Mouse (Mus musculus): ENCODE data around the gene Prox2. TPM values are rescaled to one million over a fixed set of nuclear protein-coding genes. Genes with fewer than 3 reads are reported as not detected.
A peak's percentile ranks its signal among the peaks of the same experiment; 100 is the strongest.
"Not testable (repeated sequence)": the region's sequence is repeated elsewhere in the genome, so short reads cannot be mapped to it uniquely, and the experiment has no call there.

Gene Prox2
- polyA plus RNA-seq, 1 experiment from 2014 or later = 2.9 TPM

GRCm38 (mm10) chr12:85150321-85151001 lies 39.9 kb upstream of the Prox2 start:
- H3K27me3 ChIP-seq (ENCODE audit: control insufficient read depth, insufficient read depth, low read length) = no peaks in the 10 kb centered on the region; the same call in 1 of the 2 replicates
- H3K27ac ChIP-seq (replicated peaks in 1 of 2; ENCODE audit: control insufficient read depth in 1 of 2, insufficient read depth in 1 of 2, low read depth in 2 of 2, low read length in 2 of 2) = no peak overlapping the region
- H3K9me3 ChIP-seq (ENCODE audit: control insufficient read depth, low read length) = no peaks in the 10 kb centered on the region
- ATAC-seq (ENCODE audit: insufficient number of reproducible peaks, insufficient read depth, low FRiP score, low read depth) = no peak
- 9% methylated on average over 20 of the region's 20 CpGs for WGBS
- peaks cover 4 to 22% of the 10 kb centered on the region in 2 experiments for H3K4me1 ChIP-seq (ENCODE audit: control insufficient read depth in 2 of 2, insufficient read depth in 2 of 2, low read length in 2 of 2)
- H3K9ac ChIP-seq (ENCODE audit: low read length) = peak overlapping the region; percentile 53; the same call in 1 of the 2 replicates
- peak overlapping the region; percentile 63 for H3K4me2 ChIP-seq (ENCODE audit: low read length)
- H3K4me3 ChIP-seq (ENCODE audit: control insufficient read depth in 1 of 2, insufficient read depth in 1 of 2, low read depth in 1 of 2, low read length in 2 of 2) = peak overlapping the region; percentile 14 to 32
- no peaks in the 10 kb centered on the region for H3K36me3 ChIP-seq (ENCODE audit: control insufficient read depth, insufficient read depth, low read length)

DNA sequence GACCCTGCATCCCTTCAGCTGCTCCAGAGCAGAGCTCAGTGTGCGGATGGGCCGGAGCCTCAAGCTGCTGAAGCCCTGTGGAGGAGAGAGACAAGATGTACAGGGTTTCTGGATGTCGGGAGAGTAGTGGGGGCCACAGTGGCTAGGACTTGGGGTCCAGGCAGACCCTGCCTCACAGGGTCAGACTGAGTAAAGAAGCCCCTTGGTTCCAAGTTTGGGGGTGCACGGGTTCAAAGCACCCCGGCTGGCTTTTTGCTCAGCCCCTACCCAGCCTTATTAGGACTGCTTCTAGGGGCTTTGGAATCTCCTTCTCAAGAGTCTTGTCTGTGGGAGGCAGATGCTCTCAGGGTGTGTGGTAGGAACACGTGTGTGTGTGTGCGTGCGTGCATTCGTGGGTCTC lies 36.3 kb upstream of the Prox2 start:
- WGBS = 76% methylated on average over 9 of the region's 9 CpGs
- no peak for ATAC-seq (ENCODE audit: insufficient number of reproducible peaks, insufficient read depth, low FRiP score, low read depth)

GRCm38 (mm10) chr12:85146355-85146754 lies 35.8 kb upstream of the Prox2 start:
- Histone ChIP-seq H3K4me1 (ENCODE audit: control insufficient read depth in 2 of 2, insufficient read depth in 2 of 2, low read length in 2 of 2) (peaks cover 3 to 22% of the 10 kb centered on the region in 2 experiments), H3K4me2 (ENCODE audit: low read length) (no peak overlapping the region), H3K27ac (replicated peaks in 1 of 2; ENCODE audit: control insufficient read depth in 1 of 2, insufficient read depth in 1 of 2, low read depth in 2 of 2, low read length in 2 of 2) (no peak overlapping the region), H3K27me3 (ENCODE audit: control insufficient read depth, insufficient read depth, low read length) (no peaks in the 10 kb centered on the region; the same call in 1 of the 2 replicates), H3K9me3 (ENCODE audit: control insufficient read depth, low read length) (no peaks in the 10 kb centered on the region), H3K4me3 (ENCODE audit: control insufficient read depth in 1 of 2, insufficient read depth in 1 of 2, low read depth in 1 of 2, low read length in 2 of 2) (no peak overlapping the region), H3K9ac (ENCODE audit: low read length) (no peak overlapping the region), H3K36me3 (ENCODE audit: control insufficient read depth, insufficient read depth, low read length) (no peaks in the 10 kb centered on the region)
- 25% methylated on average over 9 of the region's 11 CpGs for WGBS
- ATAC-seq (ENCODE audit: insufficient number of reproducible peaks, insufficient read depth, low FRiP score, low read depth) = no peak

More for the DNA sequence above, 36.3 kb upstream of the Prox2 start:
- H3K36me3 ChIP-seq (ENCODE audit: control insufficient read depth, insufficient read depth, low read length) = no peaks in the 10 kb centered on the region
- no peaks in the 10 kb centered on the region; the same call in 1 of the 2 replicates for H3K27me3 ChIP-seq (ENCODE audit: control insufficient read depth, insufficient read depth, low read length)
- H3K9me3 ChIP-seq (ENCODE audit: control insufficient read depth, low read length) = no peaks in the 10 kb centered on the region
- H3K27ac ChIP-seq (replicated peaks in 1 of 2; ENCODE audit: control insufficient read depth in 1 of 2, insufficient read depth in 1 of 2, low read depth in 2 of 2, low read length in 2 of 2) = no peak overlapping the region
- H3K4me1 ChIP-seq (ENCODE audit: control insufficient read depth in 2 of 2, insufficient read depth in 2 of 2, low read length in 2 of 2) = peaks cover 3 to 22% of the 10 kb centered on the region in 2 experiments
- H3K4me3 ChIP-seq (ENCODE audit: control insufficient read depth in 1 of 2, insufficient read depth in 1 of 2, low read depth in 1 of 2, low read length in 2 of 2) = no peak overlapping the region
- no peak overlapping the region for H3K4me2 ChIP-seq (ENCODE audit: low read length)
- no peak overlapping the region for H3K9ac ChIP-seq (ENCODE audit: low read length)

- Histone ChIP-seq H3K27me3 (ENCODE audit: control insufficient read depth, insufficient read depth, low read length) (no peaks in the 10 kb centered on the region), H3K4me1 (ENCODE audit: control insufficient read depth in 2 of 2, insufficient read depth in 2 of 2, low read length in 2 of 2) (peaks cover 3 to 18% of the 10 kb centered on the region in 2 experiments), H3K4me3 (ENCODE audit: control insufficient read depth in 1 of 2, insufficient read depth in 1 of 2, low read depth in 1 of 2, low read length in 2 of 2) (no peak overlapping the region), H3K9me3 (ENCODE audit: control insufficient read depth, low read length) (no peaks in the 10 kb centered on the region), H3K36me3 (ENCODE audit: control insufficient read depth, insufficient read depth, low read length) (no peaks in the 10 kb centered on the region), H3K4me2 (ENCODE audit: low read length) (no peak overlapping the region), H3K9ac (ENCODE audit: low read length) (no peak overlapping the region), H3K27ac (replicated peaks in 1 of 2; ENCODE audit: control insufficient read depth in 1 of 2, insufficient read depth in 1 of 2, low read depth in 2 of 2, low read length in 2 of 2) (no peak overlapping the region; a peak in 1 of 4 replicates)
- WGBS = 49% methylated on average over 9 of the region's 9 CpGs
- ATAC-seq (ENCODE audit: insufficient number of reproducible peaks, insufficient read depth, low FRiP score, low read depth) = no peak
Observed at GRCm38 (mm10) chr12:85145630-85146029, 35.1 kb upstream of the Prox2 start.

- 90% methylated on average over 4 of the region's 4 CpGs for WGBS
- Histone ChIP-seq H3K27ac (replicated peaks in 1 of 2; ENCODE audit: control insufficient read depth in 1 of 2, insufficient read depth in 1 of 2, low read depth in 2 of 2, low read length in 2 of 2) (no peak overlapping the region), H3K36me3 (ENCODE audit: control insufficient read depth, insufficient read depth, low read length) (no peaks in the 10 kb centered on the region), H3K4me2 (ENCODE audit: low read length) (no peak overlapping the region), H3K9me3 (ENCODE audit: control insufficient read depth, low read length) (no peaks in the 10 kb centered on the region), H3K9ac (ENCODE audit: low read length) (no peak overlapping the region), H3K27me3 (ENCODE audit: control insufficient read depth, insufficient read depth, low read length) (peaks cover 7% of the 10 kb centered on the region; the same call in 1 of the 2 replicates), H3K4me1 (ENCODE audit: control insufficient read depth in 2 of 2, insufficient read depth in 2 of 2, low read length in 2 of 2) (peaks cover 0 to 14% of the 10 kb centered on the region in 2 experiments; a peak in 2 of 4 replicates), H3K4me3 (ENCODE audit: control insufficient read depth in 1 of 2, insufficient read depth in 1 of 2, low read depth in 1 of 2, low read length in 2 of 2) (no peak overlapping the region)
- ATAC-seq (ENCODE audit: insufficient number of reproducible peaks, insufficient read depth, low FRiP score, low read depth) = no peak
Observed at GRCm38 (mm10) chr12:85144821-85145220, 34.3 kb upstream of the Prox2 start.

DNA sequence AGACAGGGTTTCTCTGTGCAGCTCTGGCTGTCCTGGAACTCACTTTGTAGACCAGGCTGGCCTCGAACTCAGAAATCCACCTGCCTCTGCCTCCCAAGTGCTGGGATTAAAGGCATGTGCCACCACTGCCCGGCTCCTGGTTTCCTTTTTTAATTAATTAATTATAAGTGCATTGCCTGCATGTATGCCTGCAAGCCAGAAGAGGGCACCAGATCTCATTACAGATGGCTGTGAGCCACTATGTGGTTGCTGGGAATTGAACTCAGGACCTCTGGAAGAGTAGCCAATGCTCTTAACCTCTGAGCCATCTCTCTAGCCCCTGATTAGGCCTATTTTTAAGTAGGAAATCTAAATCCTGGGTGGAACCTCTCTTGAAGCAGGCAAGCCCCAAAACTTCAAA lies 33.7 kb upstream of the Prox2 start:
- not testable (repeated sequence) for H3K9me3 ChIP-seq (ENCODE audit: control insufficient read depth, low read length); H3K27ac ChIP-seq (replicated peaks in 1 of 2; ENCODE audit: control insufficient read depth in 1 of 2, insufficient read depth in 1 of 2, low read depth in 2 of 2, low read length in 2 of 2); H3K4me3 ChIP-seq (ENCODE audit: control insufficient read depth in 1 of 2, insufficient read depth in 1 of 2, low read depth in 1 of 2, low read length in 2 of 2); H3K9ac ChIP-seq (ENCODE audit: low read length); ATAC-seq (ENCODE audit: insufficient number of reproducible peaks, insufficient read depth, low FRiP score, low read depth); H3K27me3 ChIP-seq (ENCODE audit: control insufficient read depth, insufficient read depth, low read length); H3K4me2 ChIP-seq (ENCODE audit: low read length); H3K36me3 ChIP-seq (ENCODE audit: control insufficient read depth, insufficient read depth, low read length)
- WGBS = 83% methylated on average over 2 of the region's 2 CpGs
- peaks cover 0 to 14% of the 10 kb centered on the region in 2 experiments; a peak in 2 of 4 replicates for H3K4me1 ChIP-seq (ENCODE audit: control insufficient read depth in 2 of 2, insufficient read depth in 2 of 2, low read length in 2 of 2)

DNA sequence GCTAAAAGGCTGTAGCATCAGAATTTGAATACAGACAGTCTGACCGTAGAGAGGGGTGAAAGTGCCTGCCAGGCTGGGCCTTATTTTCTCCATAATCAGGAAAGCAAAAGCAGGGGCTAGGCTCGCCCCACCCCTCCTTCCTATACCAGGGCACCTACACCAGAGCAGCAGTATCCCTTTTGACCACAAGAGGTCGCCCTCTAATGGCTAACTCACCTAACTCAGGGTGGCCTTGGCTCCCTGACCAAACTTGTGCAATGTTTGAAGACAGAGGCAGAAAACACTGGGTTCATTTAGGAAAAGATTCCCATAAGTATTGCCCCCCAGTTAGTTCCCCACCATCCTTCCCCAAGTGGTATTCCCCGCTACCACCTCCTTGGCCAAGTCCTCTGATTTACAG lies 32.2 kb upstream of the Prox2 start:
- Histone ChIP-seq H3K27me3 (ENCODE audit: control insufficient read depth, insufficient read depth, low read length) (peaks cover 8% of the 10 kb centered on the region; the same call in 1 of the 2 replicates), H3K4me3 (ENCODE audit: control insufficient read depth in 1 of 2, insufficient read depth in 1 of 2, low read depth in 1 of 2, low read length in 2 of 2) (no peak overlapping the region), H3K36me3 (ENCODE audit: control insufficient read depth, insufficient read depth, low read length) (no peaks in the 10 kb centered on the region), H3K27ac (replicated peaks in 1 of 2; ENCODE audit: control insufficient read depth in 1 of 2, insufficient read depth in 1 of 2, low read depth in 2 of 2, low read length in 2 of 2) (no peak overlapping the region), H3K4me1 (ENCODE audit: control insufficient read depth in 2 of 2, insufficient read depth in 2 of 2, low read length in 2 of 2) (peaks cover 0 to 14% of the 10 kb centered on the region in 2 experiments; a peak in 2 of 4 replicates), H3K9me3 (ENCODE audit: control insufficient read depth, low read length) (no peaks in the 10 kb centered on the region), H3K4me2 (ENCODE audit: low read length) (no peak overlapping the region), H3K9ac (ENCODE audit: low read length) (no peak overlapping the region)
- ATAC-seq (ENCODE audit: insufficient number of reproducible peaks, insufficient read depth, low FRiP score, low read depth) = no peak; the same call in 1 of the 2 replicates
- 24% methylated on average over 4 of the region's 4 CpGs for WGBS

Data from heart, embryonic 14.5 days (tissue).